Mouse (Mus musculus): Measurements from ENCODE around the gene Eif2ak4.

The Eif2ak4 gene

GRCm38 (mm10) chr2:118509688-118510446 lies 121.4 kb downstream of the Eif2ak4 start:
- no peak for DNase-seq (ENCODE audit: low spot score in 2 of 2)

- peak; percentile 58 to 66 for DNase-seq (ENCODE audit: low spot score in 2 of 2)
These were observed 122.3 kb downstream of the Eif2ak4 start for GRCm38 (mm10) chr2:118510447-118511310.

GRCm38 (mm10) chr2:118511779-118512417 lies 123.5 kb downstream of the Eif2ak4 start:
- DNase-seq (ENCODE audit: low spot score in 2 of 2) = no peak

- DNase-seq (ENCODE audit: low spot score in 2 of 2) = no peak
These were observed 124.3 kb downstream of the Eif2ak4 start for GRCm38 (mm10) chr2:118512418-118513377.

DNA sequence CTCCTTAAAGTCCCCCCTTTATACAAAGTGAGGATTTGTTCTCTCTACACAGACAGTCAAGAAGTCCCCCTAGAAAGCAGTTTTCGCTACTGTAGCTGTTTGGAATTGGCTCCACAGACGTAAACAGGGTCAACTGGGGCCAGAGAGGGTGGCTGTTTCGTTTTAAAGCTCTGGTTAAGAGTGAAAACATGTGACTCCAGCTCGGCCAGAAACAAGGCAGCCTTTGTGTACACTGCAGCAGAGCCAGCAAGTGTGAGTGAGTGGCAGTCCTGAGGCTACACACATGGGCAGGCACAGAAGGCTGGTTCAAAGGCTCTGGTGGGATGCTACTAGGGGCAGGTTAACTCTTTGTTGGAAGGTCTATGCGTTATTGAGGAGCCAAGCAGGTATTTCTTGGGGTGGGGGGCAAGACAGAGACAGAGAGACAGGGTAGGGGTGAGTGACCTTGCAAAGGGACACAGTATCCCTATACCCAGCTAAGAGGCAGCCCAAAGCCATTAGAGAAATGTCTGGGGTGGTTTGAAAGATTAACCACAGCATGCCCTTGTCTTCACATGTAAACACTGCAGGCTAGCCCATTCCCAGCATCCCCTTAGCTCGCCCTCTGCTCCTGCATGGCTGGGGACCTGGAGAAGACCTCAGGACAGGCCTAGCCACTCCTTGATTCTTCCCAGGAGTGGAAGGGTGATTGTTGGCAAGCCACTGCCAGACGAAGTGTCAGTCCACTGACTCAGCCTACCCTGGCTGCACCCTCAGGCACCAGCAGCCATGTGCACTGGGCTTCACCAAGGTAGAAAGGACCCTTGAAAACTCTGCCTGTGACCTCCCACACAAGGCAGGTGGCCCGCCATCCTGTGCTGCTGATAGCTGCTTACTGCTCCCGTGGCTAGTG lies 131.9 kb downstream of the Eif2ak4 start:
- DNase-seq (ENCODE audit: low spot score in 2 of 2) = no peak

DNA sequence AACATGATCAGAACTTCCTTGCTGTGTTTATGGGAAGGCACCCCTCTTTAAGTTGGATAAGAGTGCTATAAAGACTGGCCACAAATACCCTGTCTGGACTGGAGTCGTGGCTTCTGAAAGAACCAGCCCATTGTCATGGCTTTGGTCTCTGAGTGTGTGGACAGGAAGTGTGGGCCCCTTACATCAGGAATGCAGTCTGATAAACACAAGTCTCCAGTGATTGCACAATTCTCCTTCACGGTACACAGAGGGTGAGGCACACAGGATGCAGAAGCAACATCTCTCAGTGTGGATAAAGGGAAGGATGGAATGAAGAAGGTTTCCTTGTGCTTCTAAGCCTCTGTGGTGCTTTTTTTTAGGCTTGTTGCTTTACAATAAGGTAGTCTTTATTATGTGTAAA lies 133.8 kb downstream of the Eif2ak4 start:
- DNase-seq (ENCODE audit: low spot score in 2 of 2) = no peak

GRCm38 (mm10) chr2:118523163-118523730 lies 134.8 kb downstream of the Eif2ak4 start:
- DNase-seq (ENCODE audit: low spot score in 2 of 2) = no peak

- DNase-seq (ENCODE audit: low spot score in 2 of 2) = no peak
These were observed 136.4 kb downstream of the Eif2ak4 start for GRCm38 (mm10) chr2:118524811-118525210.

All from urinary bladder, adult 18-20 months (tissue).